Mouse (Mus musculus) adipocyte (in vitro differentiated cells): Measurements from ENCODE around the gene Cdk17.
"Not testable (repeated sequence)": the region's sequence is repeated elsewhere in the genome, so short reads cannot be mapped to it uniquely, and the experiment has no call there.

Source experiments
- DNase-seq: peaks from one replicate; pipeline ENCODE4 v3.0.0-alpha.2; 2016; ENCODE audit warnings: low spot score

The Cdk17 gene

DNA sequence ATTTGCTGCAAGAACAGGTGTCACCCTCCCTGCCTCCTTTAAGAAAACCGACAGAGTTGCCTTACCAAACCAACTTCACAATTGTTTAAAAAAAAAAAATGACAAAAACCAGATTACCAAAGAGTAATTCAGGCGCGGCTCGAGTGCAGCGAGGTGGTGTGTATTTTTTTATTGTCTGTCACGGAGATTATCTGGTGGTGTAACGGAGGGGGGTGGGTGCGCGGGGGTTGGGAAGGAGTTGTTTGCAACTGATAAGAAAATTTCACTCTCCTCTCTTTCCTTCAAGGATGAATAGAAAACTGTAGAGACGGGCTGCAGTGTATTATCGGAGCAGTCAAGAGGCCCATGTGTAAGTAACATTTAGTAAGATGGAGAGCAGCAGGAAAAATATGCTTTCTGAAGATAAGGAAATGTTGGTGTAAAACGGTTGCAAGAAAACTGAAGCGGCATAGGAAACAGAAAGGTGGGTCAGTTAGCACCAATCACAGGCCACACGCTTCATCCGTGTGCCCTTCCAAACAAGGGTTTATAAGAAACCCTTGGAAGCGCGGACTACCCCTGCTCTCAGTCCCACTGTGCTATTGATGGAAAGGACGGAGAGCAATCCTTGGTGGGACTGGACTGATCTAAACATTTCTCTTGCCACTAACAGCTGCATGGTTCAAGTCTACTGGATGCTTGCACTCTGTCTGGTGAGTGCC is 17.2 kb upstream of the Cdk17 start:
- no peak for DNase-seq

- DNase-seq, result no peak
Observed at GRCm38 (mm10) chr10:93143986-93144314, 16.7 kb upstream of the Cdk17 start.

- DNase-seq, result no peak
Observed at GRCm38 (mm10) chr10:93144579-93144978, 16.1 kb upstream of the Cdk17 start.

DNA sequence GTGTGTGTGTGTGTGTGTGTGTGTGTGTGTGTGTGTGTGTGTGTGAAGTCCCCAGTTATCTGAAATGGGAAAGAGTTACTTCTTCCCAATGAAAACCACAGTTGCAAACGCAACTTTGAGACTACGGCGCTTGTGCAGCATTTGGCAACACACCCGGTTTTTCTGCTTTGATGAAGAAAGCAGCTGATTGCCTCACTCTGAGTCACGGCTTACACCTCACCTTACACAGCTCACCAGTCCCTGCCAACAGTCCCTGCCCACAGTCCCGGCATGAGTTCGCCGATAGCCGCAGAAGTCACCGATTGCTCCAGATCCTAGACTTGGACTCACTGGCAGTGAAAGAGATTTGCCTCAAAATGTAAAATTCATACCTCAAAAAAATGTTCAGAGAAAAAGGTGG is 15.6 kb upstream of the Cdk17 start:
- peak; percentile 63 for DNase-seq

GRCm38 (mm10) chr10:93146601-93147000 is 14.1 kb upstream of the Cdk17 start:
- no peak for DNase-seq

GRCm38 (mm10) chr10:93147691-93148090 is 13.0 kb upstream of the Cdk17 start:
- DNase-seq, result no peak

DNA sequence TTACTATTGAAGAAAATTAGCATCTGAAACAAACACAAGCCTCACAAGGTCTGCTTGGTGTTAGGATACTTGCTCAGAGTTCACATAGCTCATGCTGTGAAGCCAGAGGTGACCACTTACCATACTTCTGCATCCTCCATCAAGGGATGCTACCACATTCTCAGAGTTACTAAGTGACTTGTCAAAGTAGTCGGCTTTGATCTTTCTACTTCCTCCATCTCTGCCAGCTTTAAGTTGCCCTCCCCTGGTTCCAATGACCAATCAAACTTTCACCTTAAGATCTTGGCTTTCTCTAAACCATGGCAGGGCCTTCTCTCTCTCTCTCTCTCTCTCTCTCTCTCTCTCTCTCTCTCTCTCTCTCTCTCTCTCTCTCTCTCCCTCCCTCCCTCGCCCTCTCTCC is 11.1 kb upstream of the Cdk17 start:
- DNase-seq, result no peak

DNA sequence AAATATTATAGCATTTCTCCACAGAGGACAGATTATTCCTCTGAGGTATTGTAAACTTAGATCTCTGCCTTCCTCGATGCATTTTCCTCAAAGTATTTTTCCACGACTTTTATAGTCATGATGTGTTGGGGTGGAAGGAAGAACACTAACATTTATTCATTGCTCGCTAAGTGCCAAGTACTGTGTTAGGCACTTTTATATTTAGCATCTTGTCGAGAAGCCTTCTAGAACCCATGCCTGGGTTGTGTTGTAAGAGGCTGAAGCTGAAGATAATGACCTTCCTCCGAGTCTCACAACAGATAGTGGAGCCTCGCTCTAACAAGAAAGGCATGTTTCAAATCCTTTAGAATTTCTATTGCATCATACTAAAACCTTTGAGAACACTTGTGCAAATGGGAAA is 8.9 kb upstream of the Cdk17 start:
- DNase-seq, result no peak

DNA sequence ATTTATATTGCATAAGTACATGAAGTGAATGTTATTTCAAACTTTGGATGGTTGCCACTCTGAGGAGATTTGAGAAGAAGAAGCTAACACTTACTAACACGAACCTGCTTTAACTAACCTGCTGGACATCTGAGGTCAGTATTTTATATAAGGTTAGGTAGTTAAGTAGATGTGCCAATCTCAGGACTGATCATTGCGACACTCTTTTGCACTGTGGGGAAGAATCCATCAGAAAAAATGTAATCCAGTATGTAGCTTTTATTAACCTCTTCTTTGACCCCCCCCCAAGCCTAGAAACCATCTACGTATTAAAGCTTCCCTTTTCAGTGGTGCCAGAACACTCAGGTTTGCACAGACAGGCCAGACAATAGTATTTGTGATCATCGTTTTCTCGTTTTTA is 8.0 kb upstream of the Cdk17 start:
- no peak for DNase-seq

DNA sequence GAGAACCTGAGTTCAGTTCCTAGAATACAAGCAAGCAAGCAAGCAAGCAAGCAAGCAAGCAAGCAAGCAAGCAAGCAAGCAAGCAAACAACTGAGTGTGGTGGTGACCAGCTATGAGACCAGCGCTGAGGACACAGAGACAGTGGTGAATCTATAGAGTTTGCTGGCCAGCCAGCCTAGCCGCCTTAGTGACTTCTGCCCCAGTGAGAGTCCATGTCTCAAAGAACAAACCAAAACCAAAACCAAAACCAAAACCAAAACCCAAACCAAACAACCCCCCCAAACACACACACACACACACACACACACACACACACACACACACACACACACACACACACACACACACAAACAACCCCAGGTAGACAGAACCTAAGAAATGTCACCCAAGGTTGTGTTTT is 7.3 kb upstream of the Cdk17 start:
- not testable (repeated sequence) for DNase-seq

DNA sequence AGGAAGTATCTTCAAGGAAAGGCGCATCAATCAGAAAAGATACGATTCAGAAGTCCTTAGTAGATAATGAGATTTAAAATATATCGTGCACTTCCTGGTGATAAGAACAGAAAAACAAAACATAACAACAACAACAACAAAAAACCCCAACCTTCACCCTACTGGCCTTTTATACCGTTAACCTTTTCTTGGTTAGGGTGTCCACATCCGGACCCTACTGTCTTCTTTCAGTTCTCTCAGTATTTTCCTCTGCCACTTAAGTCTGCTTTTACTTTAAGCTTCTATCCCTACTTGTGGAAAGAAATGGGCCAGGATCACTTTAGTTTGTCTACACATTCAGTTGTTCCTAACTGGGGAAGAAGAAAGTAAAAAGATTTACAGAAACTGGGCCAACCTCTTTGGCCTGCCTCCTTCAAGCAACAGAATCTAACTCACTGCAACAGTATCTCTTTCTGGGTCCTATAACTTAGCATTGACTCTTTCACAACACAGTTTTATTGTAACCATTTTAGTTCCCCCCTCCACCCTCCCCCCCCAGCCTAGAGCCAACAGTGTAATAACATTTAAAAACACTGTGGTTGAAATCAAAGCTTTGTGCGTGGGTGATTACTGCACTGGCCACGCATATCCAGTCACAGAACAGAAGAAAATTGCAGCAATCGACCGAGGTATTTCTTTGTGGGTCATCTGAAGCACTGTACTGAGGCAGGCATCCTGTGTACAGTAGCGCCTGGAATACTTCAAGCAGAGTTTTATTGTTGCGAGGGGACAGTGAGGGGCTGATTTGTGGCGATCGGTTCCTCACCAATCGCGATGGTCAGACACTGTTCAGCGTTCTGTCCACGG is 801 bp upstream of the Cdk17 start:
- DNase-seq, result no peak

- DNase-seq, result peak; percentile 85
Observed at GRCm38 (mm10) chr10:93160497-93160806, 223 bp upstream of the Cdk17 start.

GRCm38 (mm10) chr10:93161511-93162275 is 1.0 kb downstream of the Cdk17 start:
- DNase-seq, result peak; percentile 55

GRCm38 (mm10) chr10:93162276-93162971 is 1.7 kb downstream of the Cdk17 start:
- no peak for DNase-seq

DNA sequence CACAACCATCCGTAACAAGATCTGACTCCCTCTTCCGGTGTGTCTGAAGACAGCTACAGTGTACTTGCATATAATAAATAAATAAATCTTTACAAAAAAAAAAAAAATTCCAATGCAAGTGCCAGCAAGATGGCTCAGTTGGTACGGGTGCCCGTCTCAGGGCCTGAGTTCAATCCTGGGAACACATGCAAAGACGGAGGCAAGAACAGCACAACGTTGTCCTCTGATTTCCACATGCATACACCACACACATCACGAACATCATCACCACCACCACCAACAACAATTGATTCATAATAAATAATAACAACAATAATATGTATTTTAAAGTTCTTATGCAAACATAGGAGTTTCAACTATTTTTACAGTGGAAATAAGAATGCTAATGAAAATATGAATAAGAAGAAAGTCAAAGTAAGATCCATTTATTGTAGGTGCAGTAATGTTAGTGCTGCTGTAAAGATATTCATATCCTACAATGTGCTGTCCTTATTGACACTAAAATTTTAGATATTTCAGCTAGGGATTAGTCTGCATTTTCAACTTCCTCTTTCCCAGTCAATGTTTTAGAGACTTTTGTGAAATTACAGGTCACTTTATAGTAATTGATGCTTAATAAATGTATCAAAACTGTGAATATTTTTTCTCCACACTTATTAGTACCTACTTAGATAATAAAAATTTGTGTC is 2.4 kb downstream of the Cdk17 start:
- DNase-seq, result no peak

- no peak for DNase-seq
Observed at GRCm38 (mm10) chr10:93163711-93164488, 3.2 kb downstream of the Cdk17 start.

DNA sequence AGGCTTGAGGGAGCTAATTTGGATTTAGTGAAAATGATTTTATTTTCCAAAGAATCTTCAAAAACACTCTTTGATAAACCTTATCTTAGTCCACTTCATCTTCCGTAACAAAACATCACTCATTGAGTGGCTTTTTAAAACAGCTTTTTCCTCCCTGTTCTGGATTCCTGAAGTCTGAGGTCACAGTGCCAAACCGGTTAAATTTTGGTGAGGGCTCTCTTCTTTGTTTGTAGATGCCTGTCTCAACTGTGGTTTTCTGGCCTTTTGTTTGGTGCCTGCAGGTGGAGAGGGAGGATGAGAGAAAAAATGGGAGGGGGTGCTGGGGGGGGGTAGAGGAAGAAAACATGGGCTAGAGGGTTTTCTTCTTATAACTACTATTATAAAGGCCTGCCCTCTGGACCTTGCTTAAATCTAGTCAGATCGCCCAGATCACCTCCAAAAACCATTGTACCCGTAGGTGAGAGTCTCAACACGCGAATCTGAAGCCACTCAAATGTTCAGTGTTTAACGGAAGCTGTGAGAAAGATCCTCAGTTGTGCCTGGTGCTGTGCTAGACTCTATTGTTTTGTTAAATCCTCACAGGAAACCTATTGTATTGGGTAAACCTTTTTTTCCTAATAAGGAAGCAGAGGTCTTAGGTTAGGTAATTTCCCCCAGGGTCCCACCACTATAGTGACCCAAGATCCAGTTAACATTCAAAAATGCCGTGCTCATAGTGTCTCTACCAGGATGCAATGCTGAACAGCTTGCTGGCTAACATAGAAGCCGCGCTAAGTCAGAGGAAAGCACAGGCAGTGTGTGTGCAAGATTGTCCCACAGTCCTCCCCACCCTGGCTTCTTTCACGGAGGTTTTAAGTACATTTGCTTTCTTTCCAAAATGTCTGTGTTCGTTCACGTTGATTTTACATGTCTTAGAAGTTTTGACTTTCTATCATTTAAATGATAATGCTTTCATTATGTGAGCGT is 5.0 kb downstream of the Cdk17 start:
- no peak for DNase-seq

DNA sequence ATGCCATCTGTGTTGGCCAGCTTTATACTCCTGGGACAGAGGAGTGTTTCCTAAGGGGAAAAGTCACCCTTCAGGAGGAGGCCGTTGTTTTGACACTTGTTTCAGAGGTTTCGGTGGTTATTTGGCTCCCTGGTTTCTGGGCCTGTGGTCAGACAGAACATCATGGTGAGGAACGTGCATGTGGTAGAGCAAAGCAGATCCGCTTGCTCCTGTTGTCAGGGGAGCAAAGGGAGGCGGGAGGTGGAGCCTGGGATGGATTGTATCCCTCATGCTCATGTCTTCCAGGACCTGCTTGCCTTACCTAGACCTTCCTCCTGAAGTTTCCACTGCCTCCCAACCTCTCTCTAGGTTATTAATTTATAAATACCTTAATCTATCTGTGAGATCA is 5.7 kb downstream of the Cdk17 start:
- DNase-seq, result no peak

- DNase-seq, result no peak
Observed at GRCm38 (mm10) chr10:93167311-93167710, 6.6 kb downstream of the Cdk17 start.

- DNase-seq, result no peak
Observed at GRCm38 (mm10) chr10:93168067-93168466, 7.4 kb downstream of the Cdk17 start.
